Mouse (Mus musculus) midbrain, embryonic 11.5 days (tissue): ENCODE measurements at regions not wholly inside any gene's neighbourhood (a gene's known extent, or its start where the extent isn't known, plus 50 kb on each side); places are given as distances from the start of the nearest gene placed in this dataset.

Experiments used
- ATAC-seq: fragments of 200-750 bp; cut with Nextera tagmentation; 2 replicates; pipeline ENCODE4 v1.8.0; 2017; ENCODE audit warnings: moderate TSS enrichment, moderate library complexity; ENCODE audit not compliant: low FRiP score
- DNase-seq: peaks from one replicate; pipeline ENCODE4 v3.0.0; 2015; ENCODE audit warnings: low spot score; ENCODE audit errors: missing footprints
- H3K27ac ChIP-seq: fragments of 300-500 bp; sonication (generic); 2 replicates; pipeline ENCODE4 v1.5.1; 2014; ENCODE audit warnings: low read depth, low read length
- H3K27me3 ChIP-seq: fragments of 300-500 bp; sonication (generic); 2 replicates; pipeline ENCODE4 v1.6.1; 2014; ENCODE audit warnings: mild to moderate bottlenecking, low read length, moderate library complexity, mixed read lengths; ENCODE audit not compliant: control insufficient read depth, insufficient read depth
- H3K36me3 ChIP-seq: fragments of 300-500 bp; sonication (generic); 2 replicates; pipeline ENCODE4 v1.6.1; 2014; ENCODE audit warnings: mild to moderate bottlenecking, low read length, moderate library complexity, mixed read lengths; ENCODE audit not compliant: control insufficient read depth, insufficient read depth
- H3K4me1 ChIP-seq: fragments of 300-500 bp; sonication (generic); 2 replicates; pipeline ENCODE4 v1.6.1; 2014; ENCODE audit warnings: low read length; ENCODE audit not compliant: control insufficient read depth, insufficient read depth
- H3K4me2 ChIP-seq: fragments of 300-500 bp; sonication (generic); 2 replicates; pipeline ENCODE4 v1.6.1; 2014; ENCODE audit warnings: mild to moderate bottlenecking, moderate library complexity
- H3K4me3 ChIP-seq: fragments of 300-500 bp; sonication (generic); 2 replicates; pipeline ENCODE4 v1.5.1; 2014; ENCODE audit warnings: low read depth, low read length
- H3K9ac ChIP-seq: fragments of 300-500 bp; sonication (generic); 2 replicates; pipeline ENCODE4 v1.6.1; 2014; ENCODE audit warnings: low read length
- H3K9me3 ChIP-seq: fragments of 300-500 bp; sonication (generic); 2 replicates; pipeline ENCODE4 v1.6.1; 2016; ENCODE audit warnings: low read length; ENCODE audit not compliant: control insufficient read depth
- WGBS: fragments of 180-500 bp; shearing (Covaris S2); extraction: QIAGEN DNeasy Blood & Tissue Kit; methylation state at CpG from one replicate; pipeline ENCODE4 v1.1.7; 2014; 5-methylcytosine and 5-hydroxymethylcytosine counted together

DNA sequence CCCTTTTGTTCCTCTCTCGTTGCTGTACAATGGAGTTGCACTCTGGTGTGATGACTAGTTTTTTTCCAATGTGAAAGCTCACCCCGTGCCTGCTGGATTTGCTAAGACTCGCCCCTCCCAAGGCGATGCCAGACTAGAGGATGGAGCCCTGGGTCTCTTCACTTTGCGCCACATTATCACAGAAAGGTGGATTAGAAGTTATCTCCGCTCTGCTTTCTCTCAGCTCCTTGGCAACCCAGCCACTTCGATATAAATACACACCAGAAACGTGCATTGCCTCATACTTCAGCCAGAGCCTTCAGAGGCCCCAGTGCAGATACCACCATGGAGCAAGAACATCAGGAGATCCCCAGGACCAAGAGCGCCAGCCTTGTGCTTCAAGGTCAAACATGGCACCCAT lies 114.2 kb upstream of the Tbx20 start:
- H3K27ac ChIP-seq = no peak overlapping the region
- H3K4me3 ChIP-seq = no peak overlapping the region
- H3K4me2 ChIP-seq = no peak overlapping the region
- DNase-seq (no peak), ATAC-seq (no peak)
- H3K9ac ChIP-seq = no peak overlapping the region
- H3K9me3 ChIP-seq = no peaks in the 10 kb centered on the region
- H3K36me3 ChIP-seq = no peaks in the 10 kb centered on the region
- no peaks in the 10 kb centered on the region for H3K4me1 ChIP-seq
- 86% methylated on average over 9 of the region's 9 CpGs for WGBS
- H3K27me3 ChIP-seq = no peaks in the 10 kb centered on the region

DNA sequence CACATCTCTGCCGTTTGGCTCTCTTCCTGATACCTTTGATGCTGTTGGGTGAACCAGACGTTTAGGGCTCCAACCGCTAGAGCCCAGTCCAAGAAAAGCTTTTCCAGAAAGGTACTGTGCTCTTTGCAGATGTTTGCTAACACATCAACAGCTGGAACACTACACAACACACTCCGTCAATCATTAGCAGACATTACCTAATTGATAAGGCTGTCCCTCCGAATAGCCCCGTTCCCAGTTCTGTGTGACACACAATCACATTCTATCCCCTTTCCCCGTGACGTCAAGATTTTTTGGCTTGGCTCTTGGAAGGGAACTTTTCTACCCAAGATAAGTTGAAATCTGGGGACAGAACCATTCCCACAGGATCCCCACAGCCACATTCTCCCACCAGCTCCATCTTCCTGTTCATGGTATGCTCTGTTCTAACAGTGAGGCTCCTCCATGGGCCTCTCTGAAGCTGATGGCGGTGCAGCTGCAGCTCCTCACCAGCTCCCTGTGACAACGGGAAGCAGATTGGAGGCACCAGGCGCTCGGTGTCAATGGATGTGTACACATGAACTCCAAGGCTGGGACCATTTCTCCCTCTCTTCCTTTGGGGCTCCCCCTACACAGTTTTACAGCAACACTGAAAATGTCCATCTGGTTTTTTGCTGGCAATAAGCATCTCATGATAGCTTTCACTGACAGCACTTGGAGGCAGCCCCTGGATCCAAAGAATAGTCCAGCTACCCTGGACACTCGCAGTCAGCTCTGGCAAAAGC lies 122.6 kb upstream of the Tbx20 start:
- Histone ChIP-seq H3K4me3 (no peak overlapping the region), H3K36me3 (no peaks in the 10 kb centered on the region), H3K27ac (no peak overlapping the region), H3K27me3 (no peaks in the 10 kb centered on the region), H3K9ac (no peak overlapping the region), H3K9me3 (no peaks in the 10 kb centered on the region), H3K4me1 (no peaks in the 10 kb centered on the region), H3K4me2 (no peak overlapping the region)
- WGBS = 88% methylated on average over 13 of the region's 13 CpGs
- ATAC-seq (no peak), DNase-seq (no peak)

DNA sequence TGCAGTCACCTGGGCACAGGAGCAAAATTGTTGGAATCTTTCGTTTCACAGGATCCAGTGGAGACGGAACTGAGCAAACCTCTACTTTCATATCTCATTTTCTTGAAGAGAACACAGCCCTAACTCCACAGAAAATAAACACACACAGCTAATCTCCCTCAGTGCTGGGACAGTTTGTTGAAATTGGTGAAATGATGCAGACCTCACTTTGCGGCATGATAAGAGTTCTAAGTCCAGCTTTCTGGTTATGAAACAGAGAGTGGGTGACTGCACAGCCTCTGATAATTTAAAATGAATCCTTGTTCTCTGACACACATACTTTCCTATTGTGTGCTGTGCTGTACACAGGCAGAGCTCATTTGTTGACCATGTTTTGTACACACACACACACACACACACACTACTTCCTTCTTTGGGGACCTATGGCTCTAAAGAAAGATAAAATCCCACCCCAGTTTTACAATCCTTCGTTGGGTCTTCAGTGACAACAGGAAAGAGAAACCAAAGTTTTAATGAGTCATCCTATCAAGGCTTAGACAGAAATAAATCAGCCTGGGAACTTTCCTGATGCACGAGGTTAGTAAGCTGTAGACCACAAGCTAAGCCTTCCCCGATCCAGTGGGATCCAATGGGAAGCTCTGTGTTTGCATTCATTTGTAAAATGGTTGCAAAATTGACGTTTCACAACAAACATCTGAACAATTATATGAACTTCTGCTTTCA lies 125.3 kb upstream of the Tbx20 start:
- Histone ChIP-seq H3K27ac (no peak overlapping the region), H3K36me3 (no peaks in the 10 kb centered on the region), H3K4me1 (no peaks in the 10 kb centered on the region), H3K9me3 (no peaks in the 10 kb centered on the region), H3K4me2 (no peak overlapping the region), H3K27me3 (no peaks in the 10 kb centered on the region), H3K4me3 (no peak overlapping the region), H3K9ac (no peak overlapping the region)
- 87% methylated on average over 7 of the region's 7 CpGs for WGBS
- DNase-seq (no peak), ATAC-seq (no peak)

DNA sequence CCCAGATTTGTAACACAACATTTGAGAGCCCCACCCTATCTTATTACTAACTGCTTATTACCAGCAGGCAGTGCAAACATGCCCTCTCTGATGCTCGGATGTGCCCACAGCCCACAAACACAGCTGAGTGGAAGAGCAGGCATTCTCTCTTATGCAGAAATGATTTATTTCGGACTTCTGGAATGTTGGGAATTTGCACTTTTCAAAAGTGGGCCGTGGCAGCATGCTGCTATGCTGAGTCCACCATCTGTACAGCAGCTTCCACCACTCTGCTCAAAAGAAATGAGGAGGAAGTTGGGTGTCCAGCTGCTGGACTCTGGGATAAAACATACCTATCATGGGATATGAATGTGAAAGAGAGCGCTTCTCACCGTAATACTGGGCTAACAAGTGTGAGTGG lies 129.6 kb upstream of the Tbx20 start:
- Histone ChIP-seq H3K4me1 (peaks cover 1% of the 10 kb centered on the region; the same call in 1 of the 2 replicates), H3K4me2 (no peak overlapping the region)
- WGBS = 85% methylated on average over 5 of the region's 5 CpGs

DNA sequence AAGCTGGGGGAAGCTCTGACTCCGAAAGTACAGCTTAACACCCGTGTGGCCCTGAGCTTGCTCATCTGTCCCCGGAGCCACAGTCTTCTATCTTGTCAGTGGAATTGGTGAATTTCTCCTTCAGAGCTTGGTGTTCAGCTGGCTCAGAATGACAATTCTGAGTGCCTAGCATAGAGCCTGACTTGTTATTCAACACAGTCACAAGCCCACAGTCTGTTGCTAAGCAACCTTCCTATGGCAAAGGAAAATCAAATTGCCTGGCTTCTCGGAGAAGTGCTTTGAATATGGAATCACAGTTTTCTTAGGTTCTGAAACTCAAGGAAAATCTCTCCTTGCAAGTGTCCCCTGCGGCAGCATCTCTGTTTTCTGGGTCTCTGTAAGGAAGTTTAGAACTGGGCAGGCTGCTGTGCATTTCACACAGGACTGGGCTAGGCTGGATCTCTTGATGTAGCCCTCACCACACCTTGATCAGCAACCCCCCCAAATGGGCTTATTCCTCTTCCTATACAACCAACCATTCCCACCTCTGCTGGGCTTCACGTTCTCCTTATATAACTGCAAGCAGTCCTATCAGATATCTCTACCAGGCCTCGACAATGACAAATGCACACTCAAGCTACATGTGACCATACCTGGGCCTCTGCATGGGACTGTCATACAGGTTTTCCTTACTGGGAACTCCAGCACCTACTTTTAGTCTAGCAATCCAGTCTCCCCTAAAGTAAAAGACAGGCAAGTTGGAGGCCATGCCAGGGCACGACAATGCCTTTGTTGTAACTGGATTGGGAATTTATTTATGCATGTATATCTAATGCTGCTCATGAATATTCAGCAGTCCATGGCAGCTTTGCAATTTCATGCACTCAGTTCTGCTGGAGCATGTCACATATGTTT lies 135.2 kb upstream of the Tbx20 start:
- WGBS = 54% methylated on average over 8 of the region's 8 CpGs
- DNase-seq (peak; percentile 86), ATAC-seq (peak; percentile 77)
- Histone ChIP-seq H3K9ac (no peak overlapping the region), H3K36me3 (no peaks in the 10 kb centered on the region), H3K27ac (no peak overlapping the region; the same call in 1 of the 2 replicates), H3K4me3 (no peak overlapping the region), H3K4me2 (0 out of 2 replicates have a peak overlapping the region, but pooled peaks have one; percentile 15), H3K9me3 (no peaks in the 10 kb centered on the region), H3K27me3 (no peaks in the 10 kb centered on the region), H3K4me1 (peaks cover 13% of the 10 kb centered on the region)

More for the DNA sequence above, 129.6 kb upstream of the Tbx20 start:
- no peak overlapping the region for H3K9ac ChIP-seq
- no peak for DNase-seq
- no peak overlapping the region for H3K27ac ChIP-seq
- no peaks in the 10 kb centered on the region for H3K27me3 ChIP-seq
- no peak overlapping the region for H3K4me3 ChIP-seq
- ATAC-seq = no peak
- H3K36me3 ChIP-seq = no peaks in the 10 kb centered on the region
- H3K9me3 ChIP-seq = no peaks in the 10 kb centered on the region

GRCm38 (mm10) chr9:24910738-24911137 lies 136.6 kb upstream of the Tbx20 start:
- H3K4me2 ChIP-seq = no peak overlapping the region
- no peaks in the 10 kb centered on the region for H3K27me3 ChIP-seq
- no peak overlapping the region for H3K4me3 ChIP-seq
- H3K9ac ChIP-seq = no peak overlapping the region
- no peaks in the 10 kb centered on the region for H3K36me3 ChIP-seq
- WGBS = 77% methylated on average over 5 of the region's 5 CpGs
- no peak overlapping the region for H3K27ac ChIP-seq
- no peaks in the 10 kb centered on the region for H3K9me3 ChIP-seq
- peak; percentile 15; the same call in 1 of the 2 replicates for ATAC-seq
- no peak for DNase-seq
- peaks cover 13% of the 10 kb centered on the region for H3K4me1 ChIP-seq

DNA sequence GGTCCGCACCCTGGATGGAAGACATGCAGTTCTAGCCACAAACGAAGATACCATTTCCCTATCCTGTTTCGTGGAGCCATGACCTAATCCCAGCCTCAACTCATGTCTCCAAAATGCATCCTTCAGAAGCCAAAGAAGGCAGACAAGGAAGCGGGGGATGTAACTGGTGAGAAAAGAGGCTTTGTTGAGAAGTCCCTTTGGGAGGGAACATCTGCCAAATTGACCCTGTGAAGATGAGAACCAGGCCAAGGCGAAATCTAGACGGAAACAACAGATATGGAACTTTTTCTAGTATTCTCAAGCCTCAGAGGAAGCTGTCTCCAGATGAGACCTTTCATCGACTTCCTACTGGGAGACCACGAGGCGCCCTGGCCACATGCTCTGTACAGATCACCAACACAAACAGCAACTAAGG lies 145.9 kb upstream of the Tbx20 start:
- peaks cover 7% of the 10 kb centered on the region; the same call in 1 of the 2 replicates for H3K4me1 ChIP-seq
- 89% methylated on average over 9 of the region's 9 CpGs for WGBS
- H3K4me2 ChIP-seq = no peak overlapping the region
- no peaks in the 10 kb centered on the region for H3K9me3 ChIP-seq
- no peak overlapping the region for H3K4me3 ChIP-seq
- H3K27me3 ChIP-seq = no peaks in the 10 kb centered on the region
- H3K9ac ChIP-seq = no peak overlapping the region
- no peak for DNase-seq
- no peaks in the 10 kb centered on the region for H3K36me3 ChIP-seq
- no peak for ATAC-seq
- no peak overlapping the region for H3K27ac ChIP-seq

GRCm38 (mm10) chr9:24922051-24922860 lies 148.2 kb upstream of the Tbx20 start:
- 42% methylated on average over 4 of the region's 4 CpGs for WGBS
- no peaks in the 10 kb centered on the region for H3K27me3 ChIP-seq
- peaks cover 7% of the 10 kb centered on the region; the same call in 1 of the 2 replicates for H3K4me1 ChIP-seq
- H3K4me3 ChIP-seq = no peak overlapping the region
- peak; percentile 84 for ATAC-seq
- no peaks in the 10 kb centered on the region for H3K36me3 ChIP-seq
- no peak overlapping the region for H3K9ac ChIP-seq
- H3K9me3 ChIP-seq = no peaks in the 10 kb centered on the region
- DNase-seq = peak; percentile 85
- H3K27ac ChIP-seq = no peak overlapping the region
- no peak overlapping the region for H3K4me2 ChIP-seq
